Mouse (Mus musculus): ENCODE data around the gene Kdelc1.

Gene Kdelc1

DNA sequence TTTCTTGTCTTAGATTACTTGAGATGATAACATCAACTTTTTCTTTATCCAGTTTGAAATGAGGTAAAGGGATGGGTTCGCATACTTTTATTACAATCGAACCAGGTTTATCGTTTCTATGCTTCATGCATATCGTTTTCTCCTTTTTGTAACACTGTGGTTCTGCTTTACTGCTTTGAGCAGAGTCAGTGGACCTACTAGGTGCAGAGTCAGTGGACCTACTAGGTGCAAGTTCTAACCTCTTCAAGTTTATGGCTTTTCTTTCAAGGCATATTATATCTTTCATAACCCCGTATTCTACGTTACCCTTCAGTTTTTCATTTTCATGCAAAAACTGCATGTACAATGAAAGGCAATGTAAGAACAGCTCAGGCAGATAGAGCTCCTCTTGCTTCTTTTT is 55.2 kb downstream of the Kdelc1 start:
- DNase-seq (ENCODE audit: low spot score in 2 of 2) = no peak

DNA sequence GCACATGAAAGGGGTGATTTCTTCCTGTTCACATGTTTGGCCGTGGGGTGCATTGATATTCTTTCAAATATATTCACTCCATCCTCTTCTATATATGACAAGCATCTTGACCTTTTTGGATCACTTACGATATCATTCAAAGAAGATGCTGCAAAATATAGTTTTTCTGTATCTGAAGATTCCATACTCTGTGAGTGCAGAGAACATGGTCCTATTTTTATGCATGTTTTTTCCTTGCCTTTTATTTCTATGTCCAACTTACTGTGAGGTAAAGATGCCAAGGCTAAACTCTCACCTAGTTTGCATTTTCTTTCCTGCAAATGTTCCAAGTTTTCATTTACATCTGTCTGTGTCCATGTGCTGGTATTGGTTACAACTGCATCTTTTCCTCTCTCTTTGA is 56.8 kb downstream of the Kdelc1 start, which contains the start of gene Gm8251:
TSS of gene Gm8251 (minus strand) at position 101 of the 400 bp plus-strand sequence.
- no peak for DNase-seq (ENCODE audit: low spot score in 2 of 2)

GRCm38 (mm10) chr1:44057805-44058204 is 60.8 kb downstream of the Kdelc1 start:
- no peak for DNase-seq (ENCODE audit: low spot score in 2 of 2)
